Mouse (Mus musculus) hindbrain, postnatal 0 days (tissue): ENCODE results near the gene Pnpt1. TPM values are rescaled to one million over a fixed set of nuclear protein-coding genes. Genes with fewer than 3 reads are reported as not detected.
A peak's percentile ranks its signal among the peaks of the same experiment; 100 is the strongest.

Experiments used
- ATAC-seq: fragments of 200-750 bp; cut with Nextera tagmentation; 2 replicates; pipeline ENCODE4 v1.8.0; 2017; ENCODE audit warnings: mild to moderate bottlenecking, moderate TSS enrichment, moderate library complexity
- DNase-seq: peaks from one replicate; pipeline ENCODE4 v3.0.0-alpha.2; 2015; ENCODE audit warnings: low spot score
- H3K27ac ChIP-seq: fragments of 300-500 bp; sonication (generic); 2 replicates; pipeline ENCODE4 v1.5.1; 2014; ENCODE audit warnings: mild to moderate bottlenecking
- H3K27me3 ChIP-seq: fragments of 300-500 bp; sonication (generic); 2 replicates; pipeline ENCODE4 v1.6.1; 2014; ENCODE audit warnings: low read length, mixed read lengths; ENCODE audit not compliant: insufficient read depth
- H3K36me3 ChIP-seq: fragments of 300-500 bp; sonication (generic); 2 replicates; pipeline ENCODE4 v1.6.1; 2014; ENCODE audit warnings: low read length, mixed read lengths; ENCODE audit not compliant: insufficient read depth
- H3K4me1 ChIP-seq: fragments of 300-500 bp; sonication (generic); 2 replicates; pipeline ENCODE4 v1.6.1; 2014; ENCODE audit warnings: antibody characterized with exemption, low read length, mixed read lengths; ENCODE audit not compliant: insufficient read depth
- H3K4me2 ChIP-seq: fragments of 300-500 bp; sonication (generic); 2 replicates; pipeline ENCODE4 v1.6.1; 2014; ENCODE audit warnings: low read depth, mild to moderate bottlenecking, low read length, moderate library complexity, mixed read lengths
- H3K4me3 ChIP-seq: fragments of 300-500 bp; sonication (generic); 2 replicates; pipeline ENCODE4 v1.5.1; 2014; ENCODE audit warnings: low read length
- H3K9ac ChIP-seq: fragments of 300-500 bp; sonication (generic); replicated peaks from 2 replicates; pipeline ENCODE4 v1.6.1; 2014; ENCODE audit warnings: mild to moderate bottlenecking, low read length, moderate library complexity, mixed read lengths
- H3K9me3 ChIP-seq: fragments of 300-500 bp; sonication (generic); 2 replicates; pipeline ENCODE4 v1.6.1; 2016; ENCODE audit warnings: low read length, mixed read lengths
- CTCF ChIP-seq: IDR thresholded peaks from 2 replicates; pipeline ENCODE4 v1.5.1; 2016; ENCODE audit warnings: antibody characterized with exemption, control low read depth, low read depth
- WGBS: fragments of 180-500 bp; shearing (Covaris S2); extraction: QIAGEN DNeasy Blood & Tissue Kit; methylation state at CpG from one replicate; pipeline ENCODE4 v1.1.7; 2014; 5-methylcytosine and 5-hydroxymethylcytosine counted together
- polyA plus RNA-seq: library from polyadenylated mRNA; unstranded; fragments of >200 nt; fragmentation: Nextera tagmentation; extraction: Ambion mirVana; gene quantifications from 2 replicates; pipeline ENCODE4 v1.2.1, GENCODE M21; 2015
- total RNA-seq: library from RNA; depleted of rRNA; stranded (reverse); fragments of >200 nt; gene quantifications from 2 replicates; pipeline ENCODE4 v1.2.3, GENCODE M21; 2014

The Pnpt1 gene
- total and polyA plus RNA-seq, 2 experiments from 2014 or later, result 20.9 to 40.4 TPM

DNA sequence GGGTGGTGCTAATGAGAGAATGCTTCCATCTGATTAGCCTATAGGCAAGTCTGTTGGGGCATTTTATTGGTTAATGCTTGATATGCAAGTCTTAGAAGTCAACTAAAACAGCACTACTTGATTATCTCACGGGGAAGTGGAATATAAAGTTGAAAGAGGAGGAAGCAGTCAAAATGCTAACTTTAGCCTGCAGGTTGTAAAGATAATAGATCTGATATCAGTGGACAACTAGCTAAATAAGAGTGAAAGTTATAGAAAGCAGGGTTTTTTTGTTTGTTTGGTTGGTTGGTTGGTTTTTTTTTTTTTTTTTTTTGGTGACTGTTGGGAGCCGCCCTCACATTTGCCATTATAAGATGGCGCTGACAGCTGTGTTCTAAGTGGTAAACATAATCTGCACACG, 33.0 kb downstream of the Pnpt1 start:
- no peaks in the 10 kb centered on the region for H3K36me3 ChIP-seq
- DNase-seq (no peak), ATAC-seq (no peak)
- no peak overlapping the region for H3K27ac ChIP-seq
- no peak overlapping the region for H3K9ac ChIP-seq
- WGBS, result 93% methylated on average over 4 of the region's 4 CpGs
- no peaks in the 10 kb centered on the region for H3K27me3 ChIP-seq
- no peak for TF ChIP-seq CTCF
- no peak overlapping the region for H3K4me2 ChIP-seq
- H3K4me3 ChIP-seq, result no peak overlapping the region
- H3K9me3 ChIP-seq, result no peaks in the 10 kb centered on the region
- no peaks in the 10 kb centered on the region for H3K4me1 ChIP-seq

DNA sequence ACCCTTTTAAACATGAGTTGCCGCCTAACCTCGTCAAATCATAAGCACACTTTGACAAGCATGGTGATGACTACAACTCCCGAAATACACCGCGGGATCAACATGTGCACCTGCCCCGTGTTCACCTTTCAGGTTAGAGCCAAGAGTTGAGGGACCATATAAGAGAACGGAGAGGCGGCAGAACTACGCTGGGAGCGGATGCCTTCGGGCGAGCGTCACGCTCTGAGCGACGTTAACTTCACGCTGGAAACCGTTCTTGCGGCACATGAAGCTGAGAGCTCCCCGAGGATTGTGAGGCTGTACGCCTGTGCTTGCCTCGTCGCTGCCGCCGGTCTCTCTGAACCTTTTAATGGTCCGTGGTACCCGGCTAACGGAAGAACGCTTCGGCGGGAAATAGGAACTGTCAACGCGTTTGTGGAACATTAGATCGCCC, 41.4 kb downstream of the Pnpt1 start:
- H3K9ac ChIP-seq, result peak overlapping the region; percentile 99
- WGBS, result 1% methylated on average over 34 of the region's 34 CpGs
- H3K4me1 ChIP-seq, result no peaks in the 10 kb centered on the region
- DNase-seq (peak; percentile 77), ATAC-seq (peak; percentile 35)
- TF ChIP-seq CTCF, result no peak
- H3K4me3 ChIP-seq, result peak overlapping the region; percentile 100
- peak overlapping the region; percentile 98 for H3K4me2 ChIP-seq
- no peaks in the 10 kb centered on the region for H3K9me3 ChIP-seq
- no peaks in the 10 kb centered on the region for H3K36me3 ChIP-seq
- no peaks in the 10 kb centered on the region for H3K27me3 ChIP-seq
- H3K27ac ChIP-seq, result peak overlapping the region; percentile 99

DNA sequence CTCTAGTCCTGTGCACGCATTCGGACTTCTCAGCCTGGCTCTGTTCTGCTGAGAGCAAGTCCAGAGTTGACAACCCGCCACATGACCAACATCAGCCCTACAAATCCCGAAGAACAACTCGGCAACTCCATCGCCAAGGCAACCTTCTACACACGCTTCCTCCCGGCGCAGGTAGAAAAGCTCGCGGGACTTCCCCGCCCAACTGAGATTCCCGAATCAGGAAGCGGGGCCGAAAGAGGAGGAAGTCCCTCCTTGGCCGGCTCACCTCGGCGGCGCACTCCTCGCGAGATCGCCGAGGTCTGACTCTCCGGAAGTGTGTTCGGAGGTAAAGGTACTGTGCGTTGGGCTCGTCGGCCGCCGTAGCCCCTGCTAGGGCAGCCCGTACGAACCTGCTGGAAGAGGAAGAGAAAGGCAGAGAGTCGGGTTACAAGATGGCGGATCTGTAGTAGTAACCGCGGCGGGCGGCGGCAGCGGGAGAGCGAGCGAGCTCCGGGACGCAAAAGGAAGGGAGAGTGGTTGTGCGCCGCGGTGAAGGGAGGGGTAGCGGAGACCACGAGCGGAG, 42.1 kb downstream of the Pnpt1 start, which contains the start of gene Ppp4r3b:
Gene Ppp4r3b (plus strand): TSS at position 328 of the 562 bp plus-strand sequence.
- ATAC-seq, result peak; percentile 97

DNA sequence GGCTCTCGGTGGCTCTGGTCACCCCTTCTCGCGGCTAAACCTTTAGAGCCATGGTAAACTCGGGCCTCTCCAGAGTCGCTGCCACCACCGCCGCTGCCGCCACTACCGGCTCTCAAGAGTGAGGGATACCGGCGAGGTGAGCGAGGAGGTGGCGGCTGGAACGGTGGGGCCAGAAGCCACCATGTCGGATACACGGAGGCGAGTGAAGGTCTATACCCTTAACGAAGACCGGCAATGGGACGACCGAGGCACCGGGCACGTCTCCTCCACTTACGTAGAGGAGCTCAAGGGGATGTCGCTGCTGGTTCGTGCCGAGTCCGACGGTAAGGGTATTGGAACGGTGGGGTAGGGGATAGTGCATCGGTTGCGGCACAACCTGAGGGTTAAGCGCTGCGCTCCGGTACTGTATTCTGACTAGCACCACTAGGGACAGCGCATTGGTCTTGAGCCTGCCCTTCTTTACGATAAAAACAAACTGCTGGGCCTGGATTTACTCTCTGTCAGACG, 42.6 kb downstream of the Pnpt1 start:
- Histone ChIP-seq H3K27ac (peak overlapping the region; percentile 99), H3K9ac (peak overlapping the region; percentile 99), H3K4me1 (no peaks in the 10 kb centered on the region), H3K9me3 (no peaks in the 10 kb centered on the region), H3K4me3 (peak overlapping the region; percentile 100), H3K4me2 (peak overlapping the region; percentile 82), H3K36me3 (no peaks in the 10 kb centered on the region), H3K27me3 (no peaks in the 10 kb centered on the region)
- peak; percentile 76 for TF ChIP-seq CTCF
- under 1% methylated on average over 38 of the region's 38 CpGs for WGBS
- DNase-seq (peak; percentile 83), ATAC-seq (peak; percentile 76)

More for the DNA sequence above, 42.1 kb downstream of the Pnpt1 start, which contains the start of gene Ppp4r3b:
- H3K4me3 ChIP-seq, result peak within 1 kb of the TSS; percentile 100
- peak within 1 kb of the TSS; percentile 99 for H3K9ac ChIP-seq
- peak; percentile 45 for TF ChIP-seq CTCF
- no peaks in the 10 kb centered on the region for H3K9me3 ChIP-seq
- no peaks in the 10 kb centered on the region for H3K27me3 ChIP-seq
- H3K4me1 ChIP-seq, result no peaks in the 10 kb centered on the region
- H3K36me3 ChIP-seq, result no peaks in the 10 kb centered on the region
- peak; percentile 99 for DNase-seq
- WGBS, result 0% methylated on average over 50 of the region's 50 CpGs
- H3K4me2 ChIP-seq, result peak within 1 kb of the TSS; percentile 98
- peak within 1 kb of the TSS; percentile 99 for H3K27ac ChIP-seq

DNA sequence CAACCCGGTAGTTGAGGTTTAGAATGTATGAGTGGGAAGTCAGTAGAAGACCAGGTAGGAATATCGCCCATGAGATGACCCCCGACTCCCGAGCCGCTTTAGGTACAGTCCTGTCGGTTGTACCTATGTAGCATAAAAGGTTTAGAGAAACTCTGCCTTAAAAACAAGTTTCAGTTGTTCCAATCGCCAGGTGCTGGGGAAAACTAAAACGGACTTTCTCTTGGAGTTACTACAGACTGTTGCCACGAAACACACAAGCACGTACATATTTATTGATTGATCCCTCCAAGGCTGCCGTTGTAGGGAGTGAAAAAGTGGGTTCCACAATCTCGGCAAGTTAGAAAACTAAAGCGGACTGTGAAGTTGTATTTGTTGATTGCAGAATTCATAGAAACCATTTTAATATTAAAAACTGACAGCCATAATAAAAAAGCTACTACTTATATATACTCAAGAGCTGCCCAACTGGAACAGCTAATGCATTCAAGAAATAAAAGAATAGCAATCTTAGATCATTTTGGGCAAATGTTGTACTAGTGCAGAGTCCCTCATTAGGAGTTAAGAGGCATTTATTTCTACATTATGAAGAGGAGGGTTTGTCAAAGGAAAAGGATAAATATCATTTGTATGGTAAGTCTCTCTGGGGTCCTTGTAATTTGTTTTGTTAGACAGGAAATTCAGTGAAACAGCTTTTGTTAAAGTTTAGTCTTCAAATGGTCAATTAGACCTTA, 43.3 kb downstream of the Pnpt1 start:
- TF ChIP-seq CTCF, result no peak
- Histone ChIP-seq H3K4me2 (peak overlapping the region; percentile 82), H3K27ac (peak overlapping the region; percentile 99), H3K9me3 (no peaks in the 10 kb centered on the region), H3K4me1 (no peaks in the 10 kb centered on the region), H3K4me3 (peak overlapping the region; percentile 100), H3K27me3 (no peaks in the 10 kb centered on the region), H3K36me3 (no peaks in the 10 kb centered on the region), H3K9ac (peak overlapping the region; percentile 99)
- ATAC-seq (no peak), DNase-seq (peak; percentile 2)
- 3% methylated on average over 13 of the region's 13 CpGs for WGBS

DNA sequence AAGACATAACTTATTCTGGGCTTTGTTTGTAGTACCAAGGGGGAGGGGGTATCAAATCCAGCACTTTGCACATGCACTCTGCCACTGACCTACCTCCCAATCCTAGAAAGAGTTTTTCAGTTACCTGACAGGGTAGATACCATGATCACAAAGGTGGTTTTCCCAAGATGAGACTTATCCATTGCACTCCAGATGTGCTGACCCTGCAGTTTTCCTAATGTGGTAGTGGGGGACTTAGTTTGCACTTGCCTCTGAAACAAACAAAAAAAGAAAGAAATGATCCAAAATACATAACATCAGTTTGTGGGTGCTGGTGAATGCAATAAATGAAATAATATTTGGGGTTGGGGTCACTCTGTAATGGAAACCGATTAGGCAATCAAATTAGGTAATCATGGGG, 48.8 kb downstream of the Pnpt1 start:
- Histone ChIP-seq H3K36me3 (peaks cover 5% of the 10 kb centered on the region; the same call in 1 of the 2 replicates), H3K4me2 (no peak overlapping the region), H3K9ac (no peak overlapping the region), H3K4me3 (no peak overlapping the region), H3K27me3 (no peaks in the 10 kb centered on the region), H3K9me3 (no peaks in the 10 kb centered on the region), H3K27ac (no peak overlapping the region), H3K4me1 (no peaks in the 10 kb centered on the region)
- no peak for ATAC-seq
- no peak for DNase-seq
- WGBS, result 91% methylated on average over 1 of the region's 1 CpGs
- no peak for TF ChIP-seq CTCF
